Mouse (Mus musculus) testis, adult 2 months (tissue): ENCODE data around the gene Pa2g4.

Experiments
- CTCF ChIP-seq: fragments of 200-500 bp; IDR thresholded peaks from 2 replicates; pipeline ENCODE4 v1.5.1; 2012; ENCODE audit warnings: low read depth, mild to moderate bottlenecking, inconsistent platforms, low read length, moderate library complexity; ENCODE audit not compliant: control insufficient read depth, insufficient read depth, insufficient replicate concordance
- POLR2A ChIP-seq: fragments of 200-500 bp; IDR thresholded peaks from 2 replicates; pipeline ENCODE4 v1.6.1; 2012; ENCODE audit warnings: low read depth, mild to moderate bottlenecking, inconsistent platforms, low read length, moderate library complexity; ENCODE audit not compliant: control insufficient read depth

- TF ChIP-seq CTCF (no peak), POLR2A (no peak)
Measured at GRCm38 (mm10) chr10:128614934-128615333, 49.1 kb upstream of the Pa2g4 start.
